Mouse (Mus musculus) embryo, embryonic 10 days (tissue): ENCODE measurements around the gene Rrp36.

Experiments
- DNase-seq: peaks from one replicate; pipeline ENCODE4 v3.0.0-alpha.2; 2015; ENCODE audit warnings: low spot score

The Rrp36 gene

DNA sequence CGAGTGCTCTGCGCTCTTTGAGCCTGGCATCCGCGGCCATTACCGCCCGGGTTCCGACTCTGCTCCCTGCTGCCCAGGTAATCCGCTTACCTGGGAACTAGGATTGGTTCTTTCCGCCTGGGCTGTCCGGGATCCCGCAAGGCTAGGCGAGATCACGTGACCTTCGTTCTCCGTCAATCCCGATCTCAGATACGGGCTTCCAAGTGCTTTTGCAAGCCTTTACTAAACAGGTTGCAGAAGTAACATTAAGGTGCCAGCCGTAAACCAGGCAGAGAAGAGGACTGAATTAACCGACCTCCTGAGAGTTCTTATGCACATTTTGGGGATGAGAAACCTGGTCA, 27.9 kb downstream of the Rrp36 start:
- no peak for DNase-seq

DNA sequence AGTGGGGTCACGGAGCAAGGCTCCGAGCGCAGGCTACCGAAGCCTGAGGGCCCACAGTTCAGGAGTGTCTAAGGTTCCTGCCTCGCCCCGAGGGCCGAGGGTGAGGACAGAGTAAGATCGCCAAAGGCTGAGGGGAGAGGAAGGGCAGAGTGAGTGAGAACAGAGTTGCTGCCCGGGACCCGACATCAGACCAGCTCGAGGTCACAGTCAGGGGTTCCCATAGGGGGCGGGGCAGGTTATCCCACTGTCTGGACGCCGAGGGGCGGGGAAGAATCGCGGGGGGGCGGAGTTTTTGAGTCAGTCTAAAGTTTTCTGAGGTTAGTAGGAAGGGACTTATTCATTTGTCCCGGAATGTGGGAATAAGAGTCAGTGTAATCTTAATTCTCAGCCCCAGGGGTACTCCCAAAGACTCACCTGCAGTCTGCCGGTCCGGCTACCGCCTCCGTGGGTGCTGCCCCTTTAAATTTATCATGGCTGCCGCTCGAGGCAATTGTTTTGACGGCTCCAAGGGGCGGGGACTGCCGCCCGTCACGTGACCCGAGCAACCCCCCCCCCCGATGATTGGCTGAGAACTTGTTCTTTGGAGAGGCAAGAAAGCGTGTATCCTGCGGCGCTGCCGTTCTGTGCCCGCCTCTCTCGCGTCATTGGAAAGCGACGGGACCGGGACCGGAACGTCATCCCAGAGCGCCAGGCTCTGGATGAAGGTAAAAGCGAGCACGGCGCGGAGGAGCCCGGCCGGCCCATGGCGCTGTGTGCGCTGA, 28.4 kb downstream of the Rrp36 start, which contains the start of the genes Klc4 and Mrpl2:
Gene Klc4 (minus strand): TSS at position 462 of the 761 bp plus-strand sequence.
Gene Mrpl2 (plus strand): TSS at position 669 of the 761 bp plus-strand sequence.
- DNase-seq = peak; percentile 98

DNA sequence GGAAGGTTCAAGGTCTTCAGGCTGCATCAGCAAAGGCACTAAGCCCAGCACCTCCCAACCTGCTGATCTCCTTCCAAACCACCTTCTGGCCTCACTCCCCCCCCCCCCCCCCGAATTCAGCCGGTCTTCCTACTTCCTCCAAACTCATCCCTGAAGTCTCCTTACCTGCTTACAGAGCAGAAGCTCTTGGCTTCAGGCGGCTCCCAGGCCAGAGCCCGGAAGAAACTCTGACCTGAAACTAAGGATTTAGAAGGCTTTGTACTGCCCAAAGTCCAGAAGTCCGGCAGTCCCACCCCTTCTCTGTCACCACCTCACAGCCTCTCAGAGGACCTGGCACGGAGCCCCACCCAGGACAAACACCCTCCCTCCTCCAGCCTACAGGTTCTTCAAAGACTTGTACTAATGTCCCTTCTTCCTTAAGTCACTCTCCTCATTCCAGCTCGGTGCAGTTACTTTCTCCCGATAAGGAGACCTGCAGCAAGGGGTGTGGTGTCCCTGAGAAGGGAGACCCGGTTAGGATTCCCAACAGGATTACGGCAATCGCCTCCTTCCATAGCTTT, 29.2 kb downstream of the Rrp36 start:
- DNase-seq = no peak

DNA sequence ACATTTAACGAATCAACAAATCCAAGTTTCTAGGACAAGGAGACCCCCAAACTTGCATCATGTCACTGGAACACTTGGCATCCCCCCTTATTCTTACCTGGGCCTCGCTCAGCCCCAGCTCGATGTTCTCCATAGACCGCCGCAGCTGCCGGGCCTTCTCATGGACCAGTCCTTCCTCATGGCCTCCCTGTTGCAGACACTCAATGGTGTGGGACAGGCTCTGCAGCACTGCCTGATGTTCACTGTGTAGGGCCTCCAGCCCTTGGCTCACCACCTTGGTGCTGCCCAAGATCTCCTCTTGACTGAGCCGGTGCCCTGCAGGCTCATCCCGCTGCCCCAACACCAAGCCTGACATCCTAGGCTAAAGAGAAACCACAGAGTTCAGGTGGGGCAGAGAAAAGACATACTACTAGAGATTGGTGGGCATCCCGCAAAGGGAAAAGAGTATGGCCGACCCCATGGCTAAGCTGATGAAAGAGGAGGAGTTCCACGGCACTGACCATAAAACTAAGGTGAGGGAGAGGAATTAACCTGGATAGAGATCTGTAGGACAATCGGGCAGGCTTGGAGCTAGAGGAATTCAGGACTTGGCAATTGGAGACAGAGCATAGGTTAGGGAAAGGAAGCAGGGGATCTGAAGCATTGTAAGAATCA, 29.9 kb downstream of the Rrp36 start:
- no peak for DNase-seq

DNA sequence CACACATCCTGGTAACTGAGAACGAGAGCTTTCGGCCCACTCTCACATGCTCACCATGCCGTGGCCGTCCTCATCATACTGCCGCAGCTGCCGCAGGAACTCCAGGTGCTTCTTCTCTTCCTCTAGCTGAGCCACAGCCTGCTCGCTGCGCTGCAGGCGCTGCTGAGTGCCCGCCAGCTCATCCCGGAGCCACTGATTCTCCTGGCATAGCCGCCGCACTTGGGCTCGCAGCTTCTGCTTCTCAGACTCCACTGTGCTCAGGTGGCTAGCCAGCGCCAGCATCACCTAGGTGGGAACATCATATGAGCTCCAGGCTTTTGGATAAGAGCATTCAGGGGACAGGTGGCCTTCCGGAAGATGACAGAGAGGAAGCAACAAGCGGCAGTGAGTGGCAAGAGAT, 32.1 kb downstream of the Rrp36 start:
- no peak for DNase-seq

DNA sequence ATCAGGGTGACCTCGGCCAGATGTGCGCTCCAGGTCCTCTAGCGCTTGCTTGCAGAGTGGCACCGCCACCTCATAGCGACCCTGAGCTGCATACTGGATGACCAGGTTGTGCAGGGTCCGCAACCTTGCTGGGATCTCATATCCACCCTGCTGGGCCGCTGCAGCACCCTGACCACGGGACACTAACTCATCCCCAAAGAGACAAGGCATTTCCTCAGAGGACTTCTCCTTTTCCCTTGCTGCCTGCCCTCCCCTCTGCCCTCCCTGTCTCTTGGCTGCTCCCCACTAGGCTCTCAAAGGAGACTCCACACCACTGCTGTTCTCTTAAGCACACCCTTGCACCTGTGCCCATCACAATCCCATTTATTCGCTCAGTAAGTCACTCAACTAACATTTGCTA, 34.2 kb downstream of the Rrp36 start:
- DNase-seq = no peak

DNA sequence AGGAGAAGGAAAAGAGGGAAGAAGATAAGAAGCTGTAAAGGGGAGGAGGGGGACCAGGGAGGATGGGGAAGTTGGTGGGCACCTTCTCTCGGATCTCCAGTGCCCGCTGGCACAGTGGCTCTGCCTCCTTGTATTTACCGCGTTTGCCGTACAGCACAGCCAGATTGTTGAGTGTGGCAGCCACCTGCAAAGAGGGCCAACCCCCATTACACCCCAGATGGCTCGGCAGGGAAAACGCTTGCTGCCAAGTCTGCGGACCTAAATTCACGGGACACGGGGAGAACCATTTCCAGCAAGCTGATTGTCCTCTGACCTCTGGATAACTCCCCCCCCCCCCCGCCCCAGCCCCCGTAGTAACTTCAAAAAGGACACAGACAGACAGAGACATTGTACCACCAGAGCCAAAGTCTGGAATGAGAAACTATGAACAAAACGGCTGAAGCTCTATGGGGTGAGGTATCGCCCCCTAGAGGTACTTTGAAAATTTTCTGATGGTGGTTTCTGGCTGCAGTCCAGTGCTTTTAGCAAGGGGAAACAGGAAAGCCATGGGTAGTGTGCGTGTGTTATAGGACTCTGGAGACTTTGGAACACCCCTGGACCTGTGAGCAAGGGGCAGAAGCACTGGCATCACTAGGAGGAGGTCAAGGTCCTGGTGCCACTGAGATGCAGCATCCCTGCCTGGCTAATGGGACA, 37.2 kb downstream of the Rrp36 start:
- peak; percentile 78 for DNase-seq

DNA sequence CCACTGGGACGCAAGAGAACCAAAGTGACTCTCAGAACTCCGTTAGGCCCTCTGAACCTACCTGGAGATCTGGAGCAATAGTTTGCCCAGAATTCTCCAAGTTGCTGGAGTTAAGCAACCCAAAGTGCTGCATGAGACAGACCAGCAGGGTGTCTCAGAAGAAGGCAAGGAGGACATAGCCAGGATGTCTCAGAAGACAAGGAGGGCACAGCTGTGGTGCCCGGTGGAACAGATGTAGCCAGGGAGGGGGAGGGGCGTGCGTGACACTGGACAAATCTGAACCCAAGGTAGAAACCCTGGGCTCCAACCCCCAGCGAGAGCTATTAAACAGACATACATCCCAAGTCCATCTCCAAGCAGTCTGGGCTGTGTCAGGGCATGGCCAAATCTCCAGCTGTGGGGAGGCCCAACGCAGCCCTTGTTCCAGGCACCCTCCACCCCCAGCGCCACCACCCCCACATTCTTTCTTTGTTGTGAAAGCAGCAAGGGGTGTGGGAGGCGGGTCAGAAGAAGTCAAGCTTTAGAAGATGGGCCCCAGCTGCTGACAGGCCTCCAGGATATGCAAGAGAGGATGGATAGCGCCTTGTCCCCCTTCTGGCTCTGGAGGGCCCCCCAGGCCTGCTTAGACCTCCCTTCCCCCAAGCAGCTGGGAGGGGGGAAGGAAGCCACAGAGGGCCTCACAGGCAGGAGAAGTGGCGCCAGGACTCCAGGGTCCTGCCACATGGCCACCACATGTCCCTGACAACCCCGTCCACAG, 44.3 kb downstream of the Rrp36 start:
- peak; percentile 82 for DNase-seq

DNA sequence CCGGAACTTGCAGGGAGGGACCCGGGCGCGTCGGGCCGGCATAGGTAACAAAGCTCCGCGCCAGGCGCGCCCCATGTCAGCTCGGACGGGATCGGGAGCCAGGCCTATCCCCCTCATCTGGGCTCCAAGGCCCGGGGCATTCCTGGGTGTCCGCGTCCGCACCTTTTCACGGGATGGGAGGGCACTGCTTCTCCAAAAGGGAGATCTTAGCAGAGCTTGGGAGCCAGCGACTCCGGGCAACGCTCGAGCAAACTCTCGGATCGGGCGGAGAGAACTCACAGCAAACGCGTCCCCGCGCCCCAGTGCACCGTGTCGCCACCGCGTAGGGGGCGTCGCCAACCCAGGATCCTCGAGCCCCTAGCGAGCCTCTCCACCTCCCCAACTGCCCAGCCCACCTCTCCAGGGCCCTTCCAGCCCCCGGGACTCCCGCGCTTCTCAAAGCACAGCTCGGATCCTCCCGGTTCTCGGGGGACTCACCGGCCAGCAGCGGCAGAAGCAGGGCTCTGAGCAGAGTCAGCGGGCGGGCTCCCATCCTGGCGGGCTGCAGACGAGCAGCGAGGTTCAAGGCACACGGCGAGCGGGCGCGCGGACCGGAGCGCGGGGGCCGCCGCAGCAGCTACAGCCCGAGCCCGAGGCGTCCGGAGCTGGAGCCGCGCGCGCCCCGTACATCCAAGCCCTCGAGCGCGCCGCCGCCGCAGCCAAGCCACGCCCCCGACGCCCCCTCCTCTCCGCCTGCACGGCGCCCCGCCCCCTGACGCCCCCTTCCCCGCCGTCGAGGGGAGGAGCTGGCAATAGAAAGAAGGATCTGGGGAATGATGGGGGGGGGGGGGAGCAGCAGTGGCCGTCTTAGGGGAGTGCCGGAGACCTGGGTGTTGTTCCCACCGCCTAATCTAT, 45.1 kb downstream of the Rrp36 start, which contains the start of gene Ptk7:
Gene Ptk7 (minus strand): TSS at position 714 of the 894 bp plus-strand sequence.
- peak; percentile 94 for DNase-seq

DNA sequence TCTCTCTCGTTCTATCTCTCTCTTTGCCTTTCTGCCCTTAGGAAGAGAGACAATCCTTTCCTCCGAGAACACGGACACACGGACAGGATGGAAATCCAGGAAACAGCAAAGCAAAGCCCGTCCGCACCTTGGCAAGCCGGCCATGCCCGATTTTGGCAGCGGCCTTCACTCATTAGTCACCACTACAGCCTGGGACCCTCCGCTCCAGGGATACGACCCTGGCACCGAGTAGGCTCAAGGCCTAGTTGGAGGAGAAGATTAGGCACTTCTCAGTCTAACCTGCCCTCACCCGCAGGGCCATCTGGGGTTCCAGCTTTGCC, 45.7 kb downstream of the Rrp36 start:
- no peak for DNase-seq

DNA sequence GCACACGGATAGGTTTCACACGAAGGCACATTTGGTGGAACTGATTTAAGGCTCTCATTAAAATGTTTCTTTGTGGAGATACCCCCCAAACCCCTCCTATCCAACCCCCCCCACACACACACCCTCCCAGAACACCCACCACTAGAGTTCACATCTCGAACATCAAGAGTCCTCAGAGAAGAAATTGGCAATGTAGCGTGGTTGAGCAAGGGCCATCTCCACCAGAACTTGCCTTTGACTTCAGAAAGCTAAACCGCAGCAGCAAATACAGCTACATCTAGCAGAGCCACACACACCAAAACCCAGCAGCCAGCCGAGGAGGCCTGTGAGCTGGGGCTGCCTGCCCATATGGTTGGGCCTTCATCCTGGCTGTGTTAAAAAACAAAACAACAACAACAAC, 46.7 kb downstream of the Rrp36 start:
- DNase-seq = no peak

DNA sequence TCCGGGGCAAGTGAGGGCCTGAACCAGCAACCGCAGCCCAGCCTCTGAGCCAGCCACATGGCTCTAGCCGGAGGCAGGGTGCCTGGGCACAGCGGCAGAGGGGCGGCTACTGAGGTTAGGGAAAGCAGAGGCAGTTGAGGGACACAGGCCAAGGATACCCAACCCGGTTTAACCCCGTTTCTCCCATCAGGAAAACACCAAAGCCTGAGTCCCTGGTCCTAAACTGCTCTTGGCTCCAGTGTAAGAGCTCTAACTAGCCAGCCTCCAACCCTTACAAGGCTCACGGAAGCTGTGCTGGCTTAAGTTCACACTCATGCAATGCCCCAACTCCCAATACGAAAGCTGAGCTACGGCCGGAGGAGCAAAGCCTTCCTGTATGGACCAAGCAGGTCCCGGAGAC, 49.6 kb downstream of the Rrp36 start:
- no peak for DNase-seq

DNA sequence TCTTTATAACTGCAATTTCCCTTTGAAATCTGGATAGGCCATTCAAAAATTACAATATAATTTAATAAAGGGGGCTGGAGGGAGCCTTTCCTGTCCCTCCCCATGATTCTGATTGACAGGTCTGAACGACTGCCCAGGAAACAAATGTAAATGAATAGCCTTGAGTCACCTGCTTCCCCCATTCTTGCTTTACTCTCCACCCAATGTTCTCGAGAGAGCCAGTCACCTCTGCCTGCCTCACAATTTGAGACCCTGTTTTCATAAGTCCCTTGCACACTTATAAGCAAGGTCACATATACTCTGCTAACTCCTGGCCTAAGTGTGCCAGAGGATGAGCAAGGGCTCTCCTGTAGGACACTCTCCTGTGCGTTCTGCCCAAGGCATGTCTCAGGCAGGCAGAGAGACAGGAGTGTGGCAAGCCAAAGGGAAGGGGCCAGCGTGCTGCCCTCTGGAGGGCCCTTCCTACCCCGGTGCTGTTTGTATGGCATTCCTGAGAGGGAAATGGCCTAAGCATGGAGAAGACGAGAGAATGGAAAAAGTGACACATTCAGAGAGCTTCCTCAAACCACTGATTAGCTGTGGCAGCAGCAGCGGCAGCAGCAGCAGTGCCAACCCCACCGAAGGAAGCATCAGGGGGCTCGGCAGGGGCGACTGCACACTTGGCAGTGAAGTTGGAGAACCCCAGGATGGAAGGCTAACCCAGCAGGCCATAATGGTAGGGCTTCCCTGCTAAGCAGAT, 50.2 kb downstream of the Rrp36 start:
- peak; percentile 33 for DNase-seq

DNA sequence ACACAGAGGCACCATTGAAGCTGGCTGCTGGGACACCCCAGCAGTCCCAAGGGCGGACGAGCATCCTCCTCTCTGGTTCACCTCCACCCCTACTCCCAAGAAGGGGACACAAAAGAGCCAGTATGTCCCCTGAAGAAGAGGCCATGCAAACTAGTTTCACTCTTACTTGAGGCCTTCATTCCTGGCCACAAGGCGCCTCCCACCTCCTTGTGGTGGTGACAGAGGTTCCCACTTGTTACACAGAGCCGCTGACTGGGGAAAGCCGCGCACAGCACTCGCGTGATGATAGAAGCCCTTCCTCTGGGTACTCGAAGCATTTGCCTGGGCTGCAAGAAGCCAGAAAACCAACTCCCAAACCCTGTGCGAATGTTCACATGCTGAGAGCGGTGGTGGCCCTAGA, 51.9 kb downstream of the Rrp36 start:
- peak; percentile 9 for DNase-seq

DNA sequence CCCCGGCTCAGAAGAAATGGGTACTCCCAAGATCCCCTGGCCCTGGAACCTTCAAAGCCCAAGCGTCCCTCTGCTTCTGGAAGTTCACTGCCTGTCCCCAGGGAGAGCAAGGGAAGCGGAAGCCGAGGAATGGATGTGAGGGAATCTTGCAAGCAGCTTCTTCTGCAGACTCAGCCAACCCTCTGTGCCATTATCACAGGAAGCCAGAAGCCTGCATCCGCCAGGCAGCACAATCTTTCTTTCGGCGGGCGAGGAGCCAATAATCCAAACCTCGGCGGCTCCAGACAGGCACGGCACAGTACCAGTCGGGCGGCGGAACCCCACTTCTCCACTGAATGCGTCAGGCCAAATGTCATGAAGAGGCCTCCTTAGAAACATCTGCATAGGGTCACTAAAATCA, 52.8 kb downstream of the Rrp36 start:
- peak; percentile 23 for DNase-seq

DNA sequence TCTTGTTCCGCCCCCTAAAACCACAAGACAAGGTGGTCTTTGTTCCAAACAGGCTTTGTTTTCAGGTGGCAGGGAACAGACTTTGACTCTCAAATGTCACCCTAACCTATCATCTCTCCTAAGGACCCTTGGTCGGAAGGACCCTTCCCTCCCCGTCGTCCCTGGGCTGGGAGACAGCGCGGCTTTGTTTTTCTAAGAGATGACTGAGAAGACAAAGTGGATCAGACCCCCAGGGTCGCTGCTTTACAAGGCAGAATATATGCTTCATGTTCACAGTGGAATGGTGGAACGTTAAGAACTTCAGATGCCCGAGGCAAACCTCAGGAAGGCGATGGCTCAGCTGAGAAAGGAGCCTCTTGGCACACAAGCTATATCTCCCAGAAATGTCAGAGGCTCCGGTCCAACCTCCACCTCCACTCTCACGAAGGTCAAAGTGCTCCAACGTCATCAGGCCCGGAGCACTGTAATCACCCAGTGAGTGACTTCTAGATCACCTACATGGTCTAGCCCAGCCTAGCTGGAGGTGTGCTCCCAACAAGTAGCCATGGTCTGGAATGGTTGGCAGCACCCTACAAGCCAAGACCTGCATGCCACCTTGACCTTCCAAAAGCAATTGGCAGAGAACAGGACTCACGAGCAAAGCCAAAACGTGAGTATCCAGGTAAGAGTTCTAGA, 54.3 kb downstream of the Rrp36 start:
- peak; percentile 7 for DNase-seq

DNA sequence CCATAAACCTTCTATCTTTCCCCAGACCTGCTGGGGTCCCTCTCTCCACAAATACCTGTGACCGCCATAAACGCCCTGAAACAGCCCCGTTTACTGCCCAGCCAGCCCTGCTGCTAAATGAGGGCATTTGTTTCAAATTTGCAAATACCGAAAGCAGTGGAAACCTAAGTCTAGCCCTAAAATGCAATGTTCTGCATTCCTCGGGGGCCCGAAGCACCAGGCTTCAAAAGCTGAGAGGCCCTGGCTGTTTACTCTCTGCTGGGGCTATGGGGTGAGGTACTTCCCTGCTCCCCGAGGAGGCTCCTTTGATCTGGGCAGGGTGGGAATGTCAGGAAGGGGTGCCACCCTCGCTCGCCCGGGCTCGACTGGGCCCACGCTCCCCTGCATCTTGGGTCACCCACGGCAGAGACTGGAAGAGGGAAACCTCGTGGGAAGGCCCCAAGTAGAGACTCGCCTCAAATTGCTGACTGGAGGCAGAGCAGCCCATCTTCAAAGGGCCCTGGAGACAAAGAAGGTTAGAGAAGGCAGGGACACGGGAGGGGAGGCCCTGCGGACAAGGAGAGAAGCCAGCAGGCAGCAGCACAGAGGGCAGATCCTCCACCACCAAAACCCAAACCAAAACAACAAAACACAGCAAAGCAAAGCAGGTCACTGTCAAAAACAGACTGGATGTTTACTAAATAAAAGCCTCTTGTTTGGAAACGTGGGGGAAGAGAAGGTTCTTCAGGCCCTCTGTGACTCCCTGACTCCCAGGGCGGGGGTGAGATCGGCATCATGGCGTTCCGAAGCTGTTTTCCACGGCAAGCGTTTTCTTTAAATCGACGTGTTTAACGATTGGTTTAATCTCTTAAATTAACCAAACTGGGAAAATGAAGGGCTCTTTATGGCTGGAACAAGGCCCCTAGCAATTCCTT, 55.1 kb downstream of the Rrp36 start:
- peak; percentile 66 for DNase-seq

DNA sequence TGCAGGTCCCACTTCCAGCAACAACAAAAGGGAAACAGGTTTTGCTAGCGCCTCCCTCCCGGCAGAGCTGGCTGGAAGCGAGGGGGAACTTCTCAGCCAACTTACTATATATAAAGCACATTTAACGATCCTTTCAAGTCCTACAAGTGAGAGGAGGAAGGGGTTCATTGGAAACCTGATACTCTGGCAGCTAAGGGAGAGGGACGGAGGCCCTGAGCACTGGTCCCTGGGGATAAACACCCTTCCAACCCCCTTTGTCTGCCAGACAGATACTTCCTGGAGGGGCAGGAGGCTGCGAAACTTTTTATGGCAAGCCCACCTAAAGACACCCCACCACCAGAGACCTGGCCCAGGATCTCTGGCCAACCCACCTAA, 55.8 kb downstream of the Rrp36 start:
- DNase-seq = peak; percentile 68

DNA sequence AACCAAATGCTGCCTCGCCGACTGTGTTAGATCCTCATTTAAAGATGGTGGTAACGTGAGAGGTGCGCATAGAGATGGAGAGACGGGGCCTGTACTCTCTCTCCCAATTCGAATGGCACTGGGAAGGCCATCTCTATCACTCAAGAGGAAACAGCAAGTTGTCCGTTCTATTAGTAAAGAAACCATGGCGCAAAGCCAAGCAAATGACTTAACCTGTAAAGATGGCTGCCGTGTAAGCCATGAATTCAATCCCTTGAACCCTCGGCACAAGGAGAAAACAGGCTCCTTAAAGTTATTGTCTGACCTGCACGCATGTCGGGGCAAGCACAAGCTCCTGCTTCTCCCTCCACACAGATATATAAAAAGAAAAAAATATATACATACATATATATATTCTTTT, 56.4 kb downstream of the Rrp36 start:
- no peak for DNase-seq
